Mouse (Mus musculus) forebrain, embryonic 16.5 days (tissue): ENCODE measurements around the gene Stat5a. TPM values are rescaled to one million over a fixed set of nuclear protein-coding genes. Genes with fewer than 3 reads are reported as not detected.

Experiments
- ATAC-seq: fragments of 200-750 bp; cut with Nextera tagmentation; 2 replicates; pipeline ENCODE4 v1.8.0; 2017; ENCODE audit warnings: mild to moderate bottlenecking, moderate library complexity
- H3K27ac ChIP-seq: fragments of 300-500 bp; sonication (generic); 2 replicates; pipeline ENCODE4 v1.5.1; 2014; ENCODE audit warnings: low read length, control low read depth
- H3K27me3 ChIP-seq: fragments of 300-500 bp; sonication (generic); replicated peaks from 2 replicates; pipeline ENCODE4 v1.6.1; 2014; ENCODE audit warnings: low read length; ENCODE audit not compliant: control insufficient read depth, insufficient read depth
- H3K36me3 ChIP-seq: fragments of 300-500 bp; sonication (generic); 2 replicates; pipeline ENCODE4 v1.6.1; 2014; ENCODE audit not compliant: control insufficient read depth, insufficient read depth
- H3K4me1 ChIP-seq: fragments of 300-500 bp; sonication (generic); replicated peaks from 2 replicates; pipeline ENCODE4 v1.6.1; 2014; ENCODE audit warnings: low read length; ENCODE audit not compliant: control insufficient read depth, insufficient read depth
- H3K4me2 ChIP-seq: fragments of 300-500 bp; sonication (generic); 2 replicates; pipeline ENCODE4 v1.6.1; 2014; ENCODE audit warnings: mild to moderate bottlenecking, low read length, control low read depth
- H3K4me3 ChIP-seq: fragments of 300-500 bp; sonication (generic); replicated peaks from 2 replicates; pipeline ENCODE4 v1.5.1; 2014; ENCODE audit warnings: mild to moderate bottlenecking, low read length, control low read depth
- H3K9ac ChIP-seq: fragments of 300-500 bp; sonication (generic); replicated peaks from 2 replicates; pipeline ENCODE4 v1.6.1; 2014; ENCODE audit warnings: low read depth, low read length, control low read depth
- H3K9me3 ChIP-seq: fragments of 300-500 bp; sonication (generic); 2 replicates; pipeline ENCODE4 v1.6.1; 2016; ENCODE audit warnings: low read length; ENCODE audit not compliant: control insufficient read depth
- WGBS: fragments of 180-500 bp; shearing (Covaris S2); extraction: QIAGEN DNeasy Blood & Tissue Kit; methylation state at CpG from one replicate; pipeline ENCODE4 v1.1.7; 2014; 5-methylcytosine and 5-hydroxymethylcytosine counted together
- polyA plus RNA-seq: library from polyadenylated mRNA; unstranded; fragments of >200 nt; fragmentation: Nextera tagmentation; extraction: Ambion mirVana; gene quantifications from 2 replicates; pipeline ENCODE4 v1.2.1, GENCODE M21; 2015

The Stat5a gene
- polyA plus RNA-seq, 1 experiment from 2014 or later, result 1.0 TPM

GRCm38 (mm10) chr11:100844121-100844520 lies 15.0 kb upstream of the Stat5a start:
- H3K9ac ChIP-seq, result no peak overlapping the region
- no peaks in the 10 kb centered on the region for H3K9me3 ChIP-seq
- WGBS, result 96% methylated on average over 4 of the region's 4 CpGs
- ATAC-seq, result no peak
- no peak overlapping the region for H3K4me3 ChIP-seq
- peaks cover 3% of the 10 kb centered on the region; the same call in 1 of the 2 replicates for H3K4me1 ChIP-seq
- H3K27ac ChIP-seq, result no peak overlapping the region
- no peak overlapping the region for H3K4me2 ChIP-seq
- no peaks in the 10 kb centered on the region for H3K36me3 ChIP-seq
- peaks cover 3% of the 10 kb centered on the region for H3K27me3 ChIP-seq

GRCm38 (mm10) chr11:100845793-100846192 lies 13.4 kb upstream of the Stat5a start:
- Histone ChIP-seq H3K36me3 (no peaks in the 10 kb centered on the region), H3K4me1 (peaks cover 16% of the 10 kb centered on the region), H3K27ac (no peak overlapping the region), H3K9ac (no peak overlapping the region), H3K4me2 (no peak overlapping the region), H3K4me3 (no peak overlapping the region), H3K27me3 (peaks cover 3% of the 10 kb centered on the region), H3K9me3 (no peaks in the 10 kb centered on the region)
- WGBS, result 80% methylated on average over 6 of the region's 6 CpGs
- ATAC-seq, result no peak

- WGBS, result 90% methylated on average over 4 of the region's 4 CpGs
- no peak overlapping the region for H3K9ac ChIP-seq
- no peak for ATAC-seq
- H3K27ac ChIP-seq, result no peak overlapping the region
- peaks cover 20% of the 10 kb centered on the region for H3K4me1 ChIP-seq
- no peak overlapping the region for H3K4me2 ChIP-seq
- no peaks in the 10 kb centered on the region for H3K36me3 ChIP-seq
- H3K27me3 ChIP-seq, result peaks cover 12% of the 10 kb centered on the region
- no peaks in the 10 kb centered on the region for H3K9me3 ChIP-seq
- no peak overlapping the region for H3K4me3 ChIP-seq
These were observed 11.6 kb upstream of the Stat5a start for GRCm38 (mm10) chr11:100847572-100847971.

GRCm38 (mm10) chr11:100848080-100848479 lies 11.1 kb upstream of the Stat5a start:
- Histone ChIP-seq H3K9ac (no peak overlapping the region), H3K36me3 (no peaks in the 10 kb centered on the region), H3K9me3 (no peaks in the 10 kb centered on the region), H3K4me2 (no peak overlapping the region), H3K27ac (no peak overlapping the region), H3K27me3 (peaks cover 16% of the 10 kb centered on the region), H3K4me1 (peaks cover 20% of the 10 kb centered on the region), H3K4me3 (no peak overlapping the region)
- ATAC-seq, result no peak
- 78% methylated on average over 4 of the region's 4 CpGs for WGBS

- no peak for ATAC-seq
- Histone ChIP-seq H3K27me3 (peaks cover 18% of the 10 kb centered on the region), H3K4me2 (peak overlapping the region; percentile 88), H3K4me1 (peaks cover 20% of the 10 kb centered on the region), H3K9me3 (no peaks in the 10 kb centered on the region), H3K9ac (no peak overlapping the region), H3K4me3 (peak overlapping the region; percentile 82), H3K27ac (no peak overlapping the region), H3K36me3 (no peaks in the 10 kb centered on the region)
- WGBS, result 62% methylated on average over 6 of the region's 6 CpGs
These were observed 10.3 kb upstream of the Stat5a start for GRCm38 (mm10) chr11:100848789-100849379.

- peak overlapping the region; percentile 82 for H3K4me3 ChIP-seq
- no peaks in the 10 kb centered on the region for H3K9me3 ChIP-seq
- no peak; the same call in 1 of the 2 replicates for ATAC-seq
- WGBS, result 3% methylated on average over 12 of the region's 13 CpGs
- no peak overlapping the region for H3K27ac ChIP-seq
- peak overlapping the region; percentile 88 for H3K9ac ChIP-seq
- H3K27me3 ChIP-seq, result peaks cover 22% of the 10 kb centered on the region
- H3K36me3 ChIP-seq, result no peaks in the 10 kb centered on the region
- peak overlapping the region; percentile 88 for H3K4me2 ChIP-seq
- H3K4me1 ChIP-seq, result peaks cover 20% of the 10 kb centered on the region
These were observed 9.6 kb upstream of the Stat5a start for GRCm38 (mm10) chr11:100849456-100850037.

- no peaks in the 10 kb centered on the region for H3K36me3 ChIP-seq
- WGBS, result 1% methylated on average over 65 of the region's 104 CpGs
- peak within 1 kb of the TSS; percentile 58 for H3K27ac ChIP-seq
- H3K4me3 ChIP-seq, result peak within 1 kb of the TSS; percentile 82
- H3K27me3 ChIP-seq, result peaks cover 20% of the 10 kb centered on the region
- peaks cover 20% of the 10 kb centered on the region for H3K4me1 ChIP-seq
- peak within 1 kb of the TSS; percentile 88 for H3K9ac ChIP-seq
- peak within 1 kb of the TSS; percentile 88 for H3K4me2 ChIP-seq
- H3K9me3 ChIP-seq, result no peaks in the 10 kb centered on the region
- ATAC-seq, result peak; percentile 81
These were observed 8.9 kb upstream of the Stat5a start, which contains the start of gene Stat5b for GRCm38 (mm10) chr11:100850038-100850777. TSS of gene Stat5b (minus strand) at chr11:100850724.

GRCm38 (mm10) chr11:100850778-100851528 lies 8.2 kb upstream of the Stat5a start:
- Histone ChIP-seq H3K27ac (peak overlapping the region; percentile 58), H3K4me2 (peak overlapping the region; percentile 88), H3K9ac (peak overlapping the region; percentile 88), H3K9me3 (no peaks in the 10 kb centered on the region), H3K36me3 (no peaks in the 10 kb centered on the region), H3K4me1 (peaks cover 20% of the 10 kb centered on the region), H3K27me3 (peaks cover 24% of the 10 kb centered on the region), H3K4me3 (peak overlapping the region; percentile 82)
- WGBS, result under 1% methylated on average over 31 of the region's 33 CpGs
- ATAC-seq, result peak; percentile 39

- H3K27ac ChIP-seq, result no peak overlapping the region
- no peak overlapping the region for H3K4me3 ChIP-seq
- H3K4me1 ChIP-seq, result peaks cover 20% of the 10 kb centered on the region
- no peaks in the 10 kb centered on the region for H3K9me3 ChIP-seq
- no peaks in the 10 kb centered on the region for H3K36me3 ChIP-seq
- WGBS, result 95% methylated on average over 2 of the region's 2 CpGs
- no peak overlapping the region for H3K4me2 ChIP-seq
- no peak for ATAC-seq
- H3K27me3 ChIP-seq, result peaks cover 30% of the 10 kb centered on the region
- H3K9ac ChIP-seq, result no peak overlapping the region
These were observed 7.1 kb upstream of the Stat5a start for GRCm38 (mm10) chr11:100852088-100852487.
